Mouse (Mus musculus) myocyte (in vitro differentiated cells): ENCODE data around the gene Sh3glb1. TPM values are rescaled to one million over a fixed set of nuclear protein-coding genes. Genes with fewer than 3 reads are reported as not detected.
A peak's percentile ranks its signal among the peaks of the same experiment; 100 is the strongest.

Source experiments
- H3K27me3 ChIP-seq: one replicate; pipeline ENCODE4 v1.6.1; 2011; ENCODE audit not compliant: control insufficient read depth, insufficient read depth, insufficient read length
- H3K36me3 ChIP-seq: one replicate; pipeline ENCODE4 v1.6.1; 2011; ENCODE audit not compliant: control insufficient read depth, insufficient read depth
- H3K4me2 ChIP-seq: one replicate; pipeline ENCODE4 v1.6.1; 2011; ENCODE audit warnings: low read depth, control low read depth
- H3K4me3 ChIP-seq: one replicate; pipeline ENCODE4 v1.5.1; 2011; ENCODE audit warnings: mild to moderate bottlenecking, control low read depth, moderate library complexity
- H3K79me2 ChIP-seq: one replicate; pipeline ENCODE4 v1.6.1; 2011; ENCODE audit not compliant: control insufficient read depth, insufficient read depth
- H3ac ChIP-seq: one replicate; pipeline ENCODE4 v1.6.1; 2011; ENCODE audit not compliant: control insufficient read depth, insufficient read length
- CEBPB ChIP-seq: IDR thresholded peaks from 2 replicates; pipeline ENCODE4 v1.6.1; 2011; ENCODE audit warnings: mild to moderate bottlenecking, moderate library complexity; ENCODE audit not compliant: poor library complexity, insufficient read depth, severe bottlenecking
- E2F4 ChIP-seq: IDR thresholded peaks from one replicate; pipeline ENCODE4 v1.6.1; 2011; ENCODE audit warnings: mild to moderate bottlenecking, control low read depth, moderate library complexity; ENCODE audit not compliant: insufficient read depth
- MAX ChIP-seq: IDR thresholded peaks from one replicate; pipeline ENCODE4 v1.6.1; 2011; ENCODE audit warnings: low read depth, mild to moderate bottlenecking, control low read depth
- MYOD1 ChIP-seq, 3 experiments: IDR thresholded peaks; one replicate each; pipeline ENCODE4 v1.6.1; 2011; ENCODE audit warnings: control low read depth in 2 of 3, low read depth in 2 of 3, mild to moderate bottlenecking in 2 of 3, moderate library complexity in 1 of 3; ENCODE audit not compliant: insufficient read length in 2 of 3, control insufficient read depth in 1 of 3
- MYOG ChIP-seq, 3 experiments: IDR thresholded peaks; one replicate each; pipeline ENCODE4 v1.6.1; 2011; ENCODE audit warnings: control low read depth in 2 of 3, low read depth in 2 of 3, mild to moderate bottlenecking in 2 of 3; ENCODE audit not compliant: insufficient read length in 2 of 3, control insufficient read depth in 1 of 3, insufficient read depth in 1 of 3
- POLR2A ChIP-seq: IDR thresholded peaks from one replicate; pipeline ENCODE4 v1.6.1; 2011; ENCODE audit warnings: low read depth, mild to moderate bottlenecking, control low read depth, moderate library complexity; ENCODE audit not compliant: insufficient read length
- POLR2AphosphoS2 ChIP-seq: IDR thresholded peaks from one replicate; pipeline ENCODE4 v1.6.1; 2011; ENCODE audit warnings: low read depth, control low read depth; ENCODE audit not compliant: insufficient read length
- REST ChIP-seq: IDR thresholded peaks from one replicate; pipeline ENCODE4 v1.6.1; 2011; ENCODE audit warnings: mild to moderate bottlenecking, control low read depth, moderate library complexity; ENCODE audit not compliant: insufficient read depth, insufficient read length
- SRF ChIP-seq: IDR thresholded peaks from one replicate; pipeline ENCODE4 v1.6.1; 2011; ENCODE audit warnings: low read depth; ENCODE audit not compliant: control insufficient read depth, insufficient read length
- TCF12 ChIP-seq: IDR thresholded peaks from one replicate; pipeline ENCODE4 v1.6.1; 2011; ENCODE audit warnings: mild to moderate bottlenecking, control low read depth; ENCODE audit not compliant: poor library complexity, insufficient read depth, severe bottlenecking
- TCF3 ChIP-seq: IDR thresholded peaks from one replicate; pipeline ENCODE4 v1.6.1; 2011; ENCODE audit warnings: low read depth, control low read depth; ENCODE audit not compliant: insufficient read length
- USF1 ChIP-seq: IDR thresholded peaks from one replicate; pipeline ENCODE4 v1.6.1; 2011; ENCODE audit warnings: low read depth, mild to moderate bottlenecking, control low read depth, moderate library complexity
- polyA plus RNA-seq: library from polyadenylated mRNA; unstranded; fragments of >200 nt; fragmentation: generic; extraction: Trizol; gene quantifications from one replicate; pipeline ENCODE4 v1.2.1, GENCODE M21; 2012; ENCODE audit warnings: missing spikeins

Gene Sh3glb1
- polyA plus RNA-seq, 1 experiment, result 288 TPM

DNA sequence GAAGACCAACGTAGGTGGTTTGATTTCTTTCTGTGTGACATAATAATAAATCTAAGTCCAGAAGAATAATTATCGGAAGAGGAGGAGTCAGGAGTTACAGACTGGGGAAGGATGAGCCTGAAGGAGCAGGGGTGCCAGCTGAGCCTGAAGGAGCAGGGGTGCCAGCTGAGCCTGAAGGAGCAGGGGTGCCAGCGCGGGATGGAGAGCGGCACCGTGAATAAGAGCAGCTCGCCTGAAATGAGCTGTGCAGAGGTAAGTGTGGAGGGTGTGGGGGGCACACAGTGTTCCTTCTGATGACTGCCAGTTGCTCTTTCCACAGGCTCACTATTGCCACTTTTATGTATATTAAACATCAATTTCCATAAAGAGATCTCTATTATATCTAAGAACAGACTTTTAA lies 5.1 kb downstream of the Sh3glb1 start:
- no peak overlapping the region for H3ac ChIP-seq
- peak overlapping the region; percentile 59 for H3K4me3 ChIP-seq
- H3K27me3 ChIP-seq, result no peaks in the 10 kb centered on the region
- TF ChIP-seq MYOG (IDR thresholded peaks at IDR 0.05; ENCODE audit: control insufficient read depth in 1 of 3, insufficient read depth in 1 of 3, insufficient read length in 2 of 3, low read depth in 2 of 3), result no peak
- TF ChIP-seq POLR2A, result peak; percentile 21
- TF ChIP-seq USF1, result no peak
- TF ChIP-seq POLR2AphosphoS2, result peak; percentile 55
- H3K79me2 ChIP-seq, result peaks cover 94% of the 10 kb centered on the region
- peak overlapping the region; percentile 93 for H3K4me2 ChIP-seq
- H3K36me3 ChIP-seq, result peaks cover 34% of the 10 kb centered on the region

DNA sequence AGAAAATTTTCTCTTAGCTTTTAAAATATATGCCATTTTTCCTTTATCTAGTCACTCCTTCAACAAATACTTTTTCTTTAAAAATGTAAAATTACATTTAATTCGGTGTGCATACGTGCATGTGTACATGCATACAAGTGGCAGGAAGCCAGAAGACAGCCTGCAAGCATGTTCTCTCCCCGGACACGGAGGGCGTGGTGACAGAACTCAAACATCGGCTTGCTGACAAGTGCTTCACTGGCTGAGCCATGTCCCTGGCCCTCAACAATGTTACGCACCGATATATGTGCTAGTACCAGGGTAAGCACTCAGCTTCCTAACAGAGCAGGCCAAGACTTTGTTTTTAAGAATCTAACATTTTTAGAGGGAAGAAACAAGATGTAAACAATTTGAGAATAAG lies 5.5 kb downstream of the Sh3glb1 start:
- no peak overlapping the region for H3ac ChIP-seq
- H3K27me3 ChIP-seq, result no peaks in the 10 kb centered on the region
- peaks cover 39% of the 10 kb centered on the region for H3K36me3 ChIP-seq
- TF ChIP-seq CEBPB (no peak), POLR2A (no peak), REST (no peak), MYOD1 (IDR thresholded peaks at IDR 0.05; ENCODE audit: control insufficient read depth in 1 of 3, insufficient read length in 2 of 3, low read depth in 2 of 3) (no peak), SRF (no peak), MAX (no peak)
- H3K4me2 ChIP-seq, result peak overlapping the region; percentile 93
- H3K4me3 ChIP-seq, result no peak overlapping the region
- H3K79me2 ChIP-seq, result peaks cover 98% of the 10 kb centered on the region

DNA sequence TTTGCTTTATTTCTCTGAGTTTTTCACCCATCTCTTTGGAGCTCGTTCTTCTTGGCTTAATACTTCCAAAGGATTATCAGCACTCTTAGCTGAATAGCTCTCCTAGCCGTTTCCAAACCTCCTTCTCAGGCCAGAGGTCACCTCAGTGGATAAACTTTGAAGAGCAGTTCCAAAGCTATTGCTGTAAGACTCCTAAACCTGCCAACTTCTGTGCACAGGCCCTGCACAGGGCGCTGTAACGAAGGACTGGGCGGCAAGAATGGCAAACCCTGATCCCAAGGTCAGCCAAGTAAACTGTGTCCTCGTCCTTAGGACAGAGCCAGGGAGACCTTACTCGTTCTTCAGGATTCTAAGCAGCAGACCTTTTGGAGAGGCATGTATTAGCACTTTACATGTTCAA lies 6.0 kb downstream of the Sh3glb1 start:
- H3K27me3 ChIP-seq, result no peaks in the 10 kb centered on the region
- H3K79me2 ChIP-seq, result peaks cover 99% of the 10 kb centered on the region
- peaks cover 43% of the 10 kb centered on the region for H3K36me3 ChIP-seq
- H3K4me3 ChIP-seq, result no peak overlapping the region
- H3ac ChIP-seq, result no peak overlapping the region
- H3K4me2 ChIP-seq, result peak overlapping the region; percentile 12
- TF ChIP-seq POLR2A (no peak), MYOD1 (IDR thresholded peaks at IDR 0.05; ENCODE audit: control insufficient read depth in 1 of 3, insufficient read length in 2 of 3, low read depth in 2 of 3) (no peak), CEBPB (no peak), MYOG (IDR thresholded peaks at IDR 0.05; ENCODE audit: control insufficient read depth in 1 of 3, insufficient read depth in 1 of 3, insufficient read length in 2 of 3, low read depth in 2 of 3) (no peak), TCF12 (no peak)

DNA sequence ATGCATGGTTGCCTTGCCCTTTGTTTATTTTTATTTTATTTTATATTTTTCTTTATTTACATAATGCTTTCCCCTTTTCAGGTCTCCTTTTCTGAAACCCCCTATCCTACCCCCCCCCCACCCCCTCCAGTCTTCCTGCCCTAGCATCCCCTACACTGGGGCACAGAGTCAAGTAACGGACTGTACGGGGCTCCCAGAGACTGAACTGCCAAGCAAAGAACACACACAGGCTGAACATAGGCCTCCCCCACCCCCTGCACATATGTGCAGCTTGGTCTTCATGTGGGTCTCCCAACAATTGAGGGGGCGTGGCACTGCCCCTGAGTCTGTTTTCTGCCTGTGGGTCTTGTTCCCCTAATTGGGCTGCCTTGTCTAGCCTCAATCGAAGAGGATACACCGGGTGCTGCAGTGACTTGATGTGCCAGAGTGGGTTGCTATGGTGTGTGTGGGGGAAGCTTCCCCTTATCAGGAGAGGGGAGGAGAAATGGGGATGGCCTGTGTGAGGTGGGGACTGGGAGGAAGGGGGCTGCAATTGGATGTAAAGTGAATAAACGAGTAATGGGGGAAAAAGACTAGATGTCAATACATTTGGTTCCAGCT lies 8.4 kb downstream of the Sh3glb1 start:
- no peak overlapping the region for H3K4me2 ChIP-seq
- H3ac ChIP-seq, result no peak overlapping the region
- no peaks in the 10 kb centered on the region for H3K27me3 ChIP-seq
- peaks cover 67% of the 10 kb centered on the region for H3K36me3 ChIP-seq
- peaks cover 99% of the 10 kb centered on the region for H3K79me2 ChIP-seq
- no peak for TF ChIP-seq E2F4
- TF ChIP-seq REST, result no peak
- no peak overlapping the region for H3K4me3 ChIP-seq

DNA sequence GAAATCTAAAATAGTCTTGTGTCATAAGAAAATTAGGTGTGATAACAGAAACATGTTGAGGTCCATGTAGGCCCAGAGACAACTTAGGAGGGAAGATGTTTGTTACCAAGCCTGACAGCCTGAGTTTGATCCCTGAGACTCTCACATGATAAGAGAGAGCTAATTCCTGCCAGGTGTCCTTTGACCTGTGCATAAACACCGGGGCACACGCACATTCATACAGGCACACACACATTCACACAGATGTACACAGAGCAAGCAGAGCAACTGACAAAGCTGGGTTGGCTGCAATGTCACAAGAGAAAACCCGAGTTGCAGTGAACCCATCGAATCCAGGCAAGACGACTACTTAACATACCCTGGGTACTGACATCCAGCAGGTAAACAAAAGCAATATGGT lies 11.5 kb downstream of the Sh3glb1 start:
- Histone ChIP-seq H3K4me2 (no peak overlapping the region), H3K4me3 (no peak overlapping the region), H3K27me3 (no peaks in the 10 kb centered on the region), H3K79me2 (peaks cover 89% of the 10 kb centered on the region), H3K36me3 (peaks cover 87% of the 10 kb centered on the region), H3ac (no peak overlapping the region)
- no peak for TF ChIP-seq POLR2AphosphoS2
- TF ChIP-seq SRF, result no peak
- no peak for TF ChIP-seq MAX
- TF ChIP-seq POLR2A, result no peak

DNA sequence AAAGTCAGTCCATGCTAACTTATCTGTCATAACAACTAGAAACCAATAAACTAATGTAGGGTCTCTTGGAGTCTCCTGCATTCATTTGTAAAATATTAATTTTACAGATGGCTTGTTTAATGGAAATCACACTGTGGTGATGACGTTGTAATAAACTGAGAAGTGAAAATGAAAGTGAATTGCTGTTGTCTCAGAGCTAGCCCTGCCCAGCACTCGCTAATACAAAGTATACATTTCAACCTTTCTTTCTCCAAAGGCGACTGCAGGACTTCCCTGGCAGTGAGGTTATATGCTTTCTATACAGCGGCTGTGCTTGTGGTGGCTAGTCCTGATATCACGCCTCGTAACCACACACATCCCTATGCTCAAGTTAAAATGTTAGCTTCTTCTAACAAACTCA lies 16.2 kb downstream of the Sh3glb1 start:
- Histone ChIP-seq H3K36me3 (peaks cover 88% of the 10 kb centered on the region), H3ac (no peak overlapping the region), H3K79me2 (peaks cover 65% of the 10 kb centered on the region), H3K4me3 (no peak overlapping the region), H3K27me3 (no peaks in the 10 kb centered on the region), H3K4me2 (no peak overlapping the region)
- TF ChIP-seq TCF12 (no peak), MYOD1 (IDR thresholded peaks at IDR 0.05; ENCODE audit: control insufficient read depth in 1 of 3, insufficient read length in 2 of 3, low read depth in 2 of 3) (no peak), MAX (no peak), POLR2AphosphoS2 (no peak), POLR2A (no peak), TCF3 (no peak), CEBPB (no peak), MYOG (IDR thresholded peaks at IDR 0.05; ENCODE audit: control insufficient read depth in 1 of 3, insufficient read depth in 1 of 3, insufficient read length in 2 of 3, low read depth in 2 of 3) (no peak), USF1 (no peak), E2F4 (no peak), REST (no peak), SRF (no peak)
